Mouse (Mus musculus): ENCODE measurements around the gene Ybx1. TPM values are rescaled to one million over a fixed set of nuclear protein-coding genes. Genes with fewer than 3 reads are reported as not detected.

Gene Ybx1
- polyA plus RNA-seq, 1 experiment from 2014 or later: 637 TPM

GRCm38 (mm10) chr4:119245961-119246360, 48.4 kb downstream of the Ybx1 start:
- no peak overlapping the region for H3K4me2 ChIP-seq (replicated peaks)

GRCm38 (mm10) chr4:119245556-119245955, 48.8 kb downstream of the Ybx1 start:
- no peak overlapping the region for H3K4me3 ChIP-seq
- 82% methylated on average over 7 of the region's 7 CpGs for WGBS
- no peak overlapping the region for H3K27ac ChIP-seq
- no peaks in the 10 kb centered on the region for H3K9me3 ChIP-seq
- H3K4me2 ChIP-seq (replicated peaks): no peak overlapping the region
- H3K36me3 ChIP-seq: peaks cover 80% of the 10 kb centered on the region
- ATAC-seq (ENCODE audit: low FRiP score, low read depth): no peak
- H3K27me3 ChIP-seq: no peaks in the 10 kb centered on the region
- 0 out of 2 replicates have a peak, but pooled peaks cover 8% of the 10 kb centered on the region for H3K4me1 ChIP-seq
- H3K9ac ChIP-seq: no peak overlapping the region

More at GRCm38 (mm10) chr4:119245961-119246360, 48.4 kb downstream of the Ybx1 start:
- Histone ChIP-seq H3K36me3 (peaks cover 76% of the 10 kb centered on the region), H3K9ac (no peak overlapping the region), H3K4me1 (0 out of 2 replicates have a peak, but pooled peaks cover 8% of the 10 kb centered on the region), H3K9me3 (no peaks in the 10 kb centered on the region), H3K27me3 (no peaks in the 10 kb centered on the region), H3K27ac (no peak overlapping the region), H3K4me3 (no peak overlapping the region)
- no peak for ATAC-seq (ENCODE audit: low FRiP score, low read depth)
- WGBS: 86% methylated on average over 9 of the region's 9 CpGs

- Histone ChIP-seq H3K9ac (no peak overlapping the region), H3K27me3 (no peaks in the 10 kb centered on the region), H3K4me1 (0 out of 2 replicates have a peak, but pooled peaks cover 8% of the 10 kb centered on the region), H3K4me2 (replicated peaks) (no peak overlapping the region), H3K27ac (no peak overlapping the region), H3K9me3 (no peaks in the 10 kb centered on the region), H3K4me3 (no peak overlapping the region), H3K36me3 (peaks cover 87% of the 10 kb centered on the region)
- ATAC-seq (ENCODE audit: low FRiP score, low read depth): no peak
- 82% methylated on average over 22 of the region's 22 CpGs for WGBS
Observed at GRCm38 (mm10) chr4:119244468-119245240, 49.8 kb downstream of the Ybx1 start.

- Histone ChIP-seq H3K4me3 (no peak overlapping the region), H3K27me3 (no peaks in the 10 kb centered on the region), H3K4me1 (peaks cover 7% of the 10 kb centered on the region; the same call in 1 of the 2 replicates), H3K9ac (no peak overlapping the region; the same call in 1 of the 2 replicates), H3K36me3 (peaks cover 93% of the 10 kb centered on the region), H3K4me2 (replicated peaks) (no peak overlapping the region), H3K27ac (no peak overlapping the region), H3K9me3 (no peaks in the 10 kb centered on the region)
- WGBS: 92% methylated on average over 12 of the region's 12 CpGs
- no peak for ATAC-seq (ENCODE audit: low FRiP score, low read depth)
Observed at GRCm38 (mm10) chr4:119242571-119242970, 51.8 kb downstream of the Ybx1 start.

- peaks cover 94% of the 10 kb centered on the region for H3K36me3 ChIP-seq
- WGBS: 88% methylated on average over 14 of the region's 14 CpGs
Observed at GRCm38 (mm10) chr4:119241664-119242063, 52.7 kb downstream of the Ybx1 start.

GRCm38 (mm10) chr4:119239181-119239682, 55.2 kb downstream of the Ybx1 start:
- Histone ChIP-seq H3K4me1 (peaks cover 11% of the 10 kb centered on the region), H3K9ac (peak overlapping the region; percentile 51), H3K27me3 (no peaks in the 10 kb centered on the region), H3K4me3 (no peak overlapping the region), H3K9me3 (no peaks in the 10 kb centered on the region), H3K36me3 (peaks cover 79% of the 10 kb centered on the region), H3K27ac (0 out of 2 replicates have a peak overlapping the region, but pooled peaks have one; percentile 58), H3K4me2 (replicated peaks) (peak overlapping the region; percentile 32; the same call in 1 of the 2 replicates)
- ATAC-seq (ENCODE audit: low FRiP score, low read depth): peak; percentile 60; the same call in 1 of the 2 replicates
- WGBS: 43% methylated on average over 12 of the region's 12 CpGs

More at GRCm38 (mm10) chr4:119241664-119242063, 52.7 kb downstream of the Ybx1 start:
- Histone ChIP-seq H3K4me2 (replicated peaks) (no peak overlapping the region), H3K9me3 (no peaks in the 10 kb centered on the region), H3K9ac (no peak overlapping the region), H3K27ac (no peak overlapping the region), H3K4me3 (no peak overlapping the region), H3K4me1 (peaks cover 4% of the 10 kb centered on the region; the same call in 1 of the 2 replicates), H3K27me3 (no peaks in the 10 kb centered on the region)
- ATAC-seq (ENCODE audit: low FRiP score, low read depth): no peak

- Histone ChIP-seq H3K4me2 (replicated peaks) (no peak overlapping the region), H3K36me3 (peaks cover 73% of the 10 kb centered on the region)
- 70% methylated on average over 3 of the region's 3 CpGs for WGBS
Observed at GRCm38 (mm10) chr4:119238661-119239060, 55.7 kb downstream of the Ybx1 start.

GRCm38 (mm10) chr4:119234348-119234747, 60.1 kb downstream of the Ybx1 start:
- peak overlapping the region; percentile 94 for H3K4me3 ChIP-seq
- no peak overlapping the region for H3K27ac ChIP-seq
- no peaks in the 10 kb centered on the region for H3K9me3 ChIP-seq
- peaks cover 21% of the 10 kb centered on the region for H3K4me1 ChIP-seq
- peaks cover 34% of the 10 kb centered on the region for H3K36me3 ChIP-seq
- 0 out of 2 replicates have a peak overlapping the region, but pooled peaks have one; percentile 90 for H3K9ac ChIP-seq
- WGBS: 66% methylated on average over 3 of the region's 3 CpGs
- peak overlapping the region; percentile 77 for H3K4me2 ChIP-seq (replicated peaks)
- no peaks in the 10 kb centered on the region for H3K27me3 ChIP-seq
- no peak for ATAC-seq (ENCODE audit: low FRiP score, low read depth)

More at GRCm38 (mm10) chr4:119238661-119239060, 55.7 kb downstream of the Ybx1 start:
- no peak overlapping the region for H3K9ac ChIP-seq
- no peaks in the 10 kb centered on the region for H3K9me3 ChIP-seq
- no peaks in the 10 kb centered on the region for H3K27me3 ChIP-seq
- no peak overlapping the region for H3K4me3 ChIP-seq
- no peak overlapping the region for H3K27ac ChIP-seq
- H3K4me1 ChIP-seq: peaks cover 15% of the 10 kb centered on the region
- no peak for ATAC-seq (ENCODE audit: low FRiP score, low read depth)

GRCm38 (mm10) chr4:119233256-119233901, 61.0 kb downstream of the Ybx1 start:
- under 1% methylated on average over 36 of the region's 36 CpGs for WGBS
- Histone ChIP-seq H3K27ac (peak overlapping the region; percentile 67), H3K9me3 (no peaks in the 10 kb centered on the region), H3K36me3 (peaks cover 36% of the 10 kb centered on the region), H3K27me3 (no peaks in the 10 kb centered on the region), H3K4me1 (peaks cover 19% of the 10 kb centered on the region), H3K4me3 (peak overlapping the region; percentile 94), H3K9ac (peak overlapping the region; percentile 90), H3K4me2 (replicated peaks) (peak overlapping the region; percentile 77)
- peak; percentile 48 for ATAC-seq (ENCODE audit: low FRiP score, low read depth)

- WGBS: under 1% methylated on average over 71 of the region's 71 CpGs
- ATAC-seq (ENCODE audit: low FRiP score, low read depth): peak; percentile 96
- H3K27ac ChIP-seq: peak within 1 kb of the TSS; percentile 67
- H3K4me2 ChIP-seq (replicated peaks): peak within 1 kb of the TSS; percentile 81
- no peaks in the 10 kb centered on the region for H3K27me3 ChIP-seq
- H3K36me3 ChIP-seq: peaks cover 36% of the 10 kb centered on the region
- peaks cover 19% of the 10 kb centered on the region for H3K4me1 ChIP-seq
- H3K9me3 ChIP-seq: no peaks in the 10 kb centered on the region
- peak within 1 kb of the TSS; percentile 90 for H3K9ac ChIP-seq
- peak within 1 kb of the TSS; percentile 94 for H3K4me3 ChIP-seq
Observed at GRCm38 (mm10) chr4:119232410-119233255, 61.8 kb downstream of the Ybx1 start, which contains the start of the genes AU022252 and P3h1. AU022252 (minus strand) TSS chr4:119232712. P3h1 (plus strand) TSS chr4:119232915.

Data from limb, embryonic 13.5 days (tissue).